Mouse (Mus musculus): ENCODE results near the gene Gm20388. TPM values are rescaled to one million over a fixed set of nuclear protein-coding genes. Genes with fewer than 3 reads are reported as not detected.

Gm20388 gene
- total RNA-seq, 1 experiment = 27.0 TPM

DNA sequence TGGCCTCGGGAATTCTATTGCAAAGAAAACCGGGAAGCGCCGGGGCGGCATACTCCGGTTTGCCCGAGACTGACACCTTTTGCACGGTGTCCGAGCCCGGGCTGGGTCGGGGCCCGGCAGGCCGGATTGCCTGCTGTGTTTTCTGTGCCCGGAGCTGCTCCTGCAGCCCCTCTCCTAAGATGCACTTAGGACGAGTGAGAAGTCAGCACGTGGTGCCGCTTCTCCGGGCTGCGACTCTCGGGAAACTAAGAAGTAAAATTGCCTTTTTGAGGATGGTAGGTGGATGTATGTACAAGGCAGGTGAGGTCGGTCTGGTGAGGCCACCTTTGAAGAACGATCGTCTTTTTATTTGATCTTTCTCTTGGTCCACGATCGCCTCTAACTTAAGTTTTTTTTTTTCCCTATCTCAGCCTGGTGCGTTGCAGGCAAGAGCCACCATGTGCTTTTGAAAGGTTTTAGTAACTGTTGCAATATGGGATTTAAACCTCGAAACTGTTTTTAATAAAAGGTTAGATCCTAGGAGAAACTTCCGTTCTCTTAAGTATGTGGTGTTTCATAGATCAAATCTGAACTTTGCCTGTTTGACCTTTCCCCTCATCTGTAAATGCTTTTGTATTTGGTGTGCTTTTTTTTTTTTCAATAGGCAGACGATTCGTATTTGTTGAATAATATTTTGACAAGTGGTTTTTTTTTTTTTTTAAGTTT lies 769 bp downstream of the Gm20388 start:
- TF ChIP-seq ZNF384 (IDR thresholded peaks at IDR 0.05; ENCODE audit: low read depth, low read length) (no peak; the same call in 1 of the 2 replicates), ZC3H11A (IDR thresholded peaks at IDR 0.05; ENCODE audit: borderline replicate concordance, low read depth, low read length) (no peak), HCFC1 (IDR thresholded peaks at IDR 0.05; ENCODE audit: borderline replicate concordance, insufficient read depth, low read length) (no peak), MAFK (IDR thresholded peaks at IDR 0.05; ENCODE audit: insufficient read depth, low read depth, low read length) (no peak), CHD2 (IDR thresholded peaks at IDR 0.05; ENCODE audit: low read depth, low read length) (no peak)
- in situ Hi-C loops (cut with MboI; ENCODE audit: low sequenced_read_pairs in 2 of 2, unreplicated experiment in 2 of 2) = no loop called here
- H3K4me1 ChIP-seq (ENCODE audit: control insufficient read depth in 2 of 2, insufficient read depth in 2 of 2, low read length in 2 of 2, poor library complexity in 1 of 2) = peaks cover 6 to 21% of the 10 kb centered on the region in 2 experiments

DNA sequence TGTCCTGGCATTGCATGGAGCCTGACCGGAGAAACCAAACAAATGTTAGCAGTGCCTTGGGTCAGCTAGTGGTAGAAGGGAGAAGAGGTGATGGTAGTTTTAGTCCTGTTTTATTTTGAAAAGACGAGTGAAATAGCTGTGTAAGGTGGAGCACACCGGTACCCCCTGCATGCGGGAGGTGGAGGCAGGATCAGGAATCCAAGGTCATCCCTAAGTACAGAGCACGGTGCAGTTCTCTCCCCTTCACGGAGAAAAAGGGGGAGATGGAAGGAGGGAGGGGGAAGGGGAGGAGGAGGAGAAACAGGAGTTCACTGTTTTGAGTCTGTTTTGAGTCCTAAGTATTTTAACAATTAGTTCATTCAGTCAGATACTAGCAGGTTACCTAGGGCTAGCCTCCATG lies 2.0 kb downstream of the Gm20388 start:
- Histone ChIP-seq H3K27ac (ENCODE audit: insufficient read depth, low read depth, low read length, poor library complexity, severe bottlenecking) (no peak overlapping the region; the same call in 1 of the 2 replicates), H3K9me3 (ENCODE audit: control insufficient read depth, insufficient read depth, low read depth, low read length) (no peaks in the 10 kb centered on the region), H3K36me3 (ENCODE audit: control insufficient read depth, insufficient read depth, low read length, poor library complexity, severe bottlenecking) (peaks cover 3% of the 10 kb centered on the region; the same call in 1 of the 2 replicates), H3K4me1 (ENCODE audit: control insufficient read depth in 2 of 2, insufficient read depth in 2 of 2, low read length in 2 of 2, poor library complexity in 1 of 2) (peaks cover 6 to 20% of the 10 kb centered on the region in 2 experiments), H3K9ac (ENCODE audit: insufficient read depth, low read depth, low read length, poor library complexity, severe bottlenecking) (0 out of 2 replicates have a peak overlapping the region, but pooled peaks have one; percentile 27), H3K4me3 (ENCODE audit: insufficient read depth in 1 of 2, low read depth in 1 of 2, low read length in 2 of 2, poor library complexity in 1 of 2, severe bottlenecking in 1 of 2) (peak overlapping the region; percentile 88)
- DNase-seq (ENCODE audit: low read depth, low spot score) = no peak
- TF ChIP-seq ZC3H11A (IDR thresholded peaks at IDR 0.05; ENCODE audit: borderline replicate concordance, low read depth, low read length) = no peak
- no peak for TF ChIP-seq ZNF384 (IDR thresholded peaks at IDR 0.05; ENCODE audit: low read depth, low read length)
- TF ChIP-seq MAFK (IDR thresholded peaks at IDR 0.05; ENCODE audit: insufficient read depth, low read depth, low read length) = no peak
- no peak for TF ChIP-seq CHD2 (IDR thresholded peaks at IDR 0.05; ENCODE audit: low read depth, low read length)
- no peak for TF ChIP-seq HCFC1 (IDR thresholded peaks at IDR 0.05; ENCODE audit: borderline replicate concordance, insufficient read depth, low read length)
- in situ Hi-C loops (cut with MboI; ENCODE audit: low sequenced_read_pairs in 2 of 2, unreplicated experiment in 2 of 2) = no loop called here

More for the DNA sequence above, 769 bp downstream of the Gm20388 start:
- peak overlapping the region; percentile 88 for H3K4me3 ChIP-seq (ENCODE audit: insufficient read depth in 1 of 2, low read depth in 1 of 2, low read length in 2 of 2, poor library complexity in 1 of 2, severe bottlenecking in 1 of 2)
- H3K9me3 ChIP-seq (ENCODE audit: control insufficient read depth, insufficient read depth, low read depth, low read length) = no peaks in the 10 kb centered on the region
- H3K9ac ChIP-seq (ENCODE audit: insufficient read depth, low read depth, low read length, poor library complexity, severe bottlenecking) = peak overlapping the region; percentile 95
- H3K36me3 ChIP-seq (ENCODE audit: control insufficient read depth, insufficient read depth, low read length, poor library complexity, severe bottlenecking) = peaks cover 3% of the 10 kb centered on the region; the same call in 1 of the 2 replicates
- peak overlapping the region; percentile 77; the same call in 1 of the 2 replicates for H3K27ac ChIP-seq (ENCODE audit: insufficient read depth, low read depth, low read length, poor library complexity, severe bottlenecking)
- no peak for DNase-seq (ENCODE audit: low read depth, low spot score)

GRCm38 (mm10) chr8:119913181-119913580 lies 2.5 kb downstream of the Gm20388 start:
- no peak for DNase-seq (ENCODE audit: low read depth, low spot score)

DNA sequence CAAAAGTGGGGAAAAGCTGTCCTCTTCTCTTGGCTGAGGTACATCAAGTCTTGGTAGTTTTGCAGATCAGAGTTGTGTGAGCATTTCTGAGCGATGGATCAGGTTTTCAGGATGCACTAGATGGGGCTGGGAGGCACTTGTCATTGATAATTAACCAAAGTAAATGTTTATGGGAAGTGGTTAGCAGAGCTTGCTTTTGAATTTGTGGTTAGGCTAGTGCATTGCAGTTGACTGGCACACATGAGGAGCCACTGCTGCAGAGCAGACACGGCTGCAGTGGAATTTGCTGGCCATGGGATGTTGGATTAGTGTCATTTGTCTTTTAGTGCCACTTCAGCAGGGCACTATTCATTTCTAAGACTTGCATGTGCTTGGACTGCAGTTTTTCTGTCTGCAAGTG lies 3.5 kb downstream of the Gm20388 start:
- no peak for DNase-seq (ENCODE audit: low read depth, low spot score)
- Histone ChIP-seq H3K27ac (ENCODE audit: insufficient read depth, low read depth, low read length, poor library complexity, severe bottlenecking) (no peak overlapping the region), H3K9me3 (ENCODE audit: control insufficient read depth, insufficient read depth, low read depth, low read length) (no peaks in the 10 kb centered on the region), H3K4me3 (ENCODE audit: insufficient read depth in 1 of 2, low read depth in 1 of 2, low read length in 2 of 2, poor library complexity in 1 of 2, severe bottlenecking in 1 of 2) (no peak overlapping the region), H3K9ac (ENCODE audit: insufficient read depth, low read depth, low read length, poor library complexity, severe bottlenecking) (no peak overlapping the region), H3K4me1 (ENCODE audit: control insufficient read depth in 2 of 2, insufficient read depth in 2 of 2, low read length in 2 of 2, poor library complexity in 1 of 2) (peaks cover 6 to 15% of the 10 kb centered on the region in 2 experiments), H3K36me3 (ENCODE audit: control insufficient read depth, insufficient read depth, low read length, poor library complexity, severe bottlenecking) (peaks cover 9% of the 10 kb centered on the region; the same call in 1 of the 2 replicates)
- in situ Hi-C loops (cut with MboI; ENCODE audit: low sequenced_read_pairs in 2 of 2, unreplicated experiment in 2 of 2) = no loop called here
- TF ChIP-seq MAFK (IDR thresholded peaks at IDR 0.05; ENCODE audit: insufficient read depth, low read depth, low read length) = no peak

More at GRCm38 (mm10) chr8:119913181-119913580, 2.5 kb downstream of the Gm20388 start:
- Histone ChIP-seq H3K4me3 (ENCODE audit: insufficient read depth in 1 of 2, low read depth in 1 of 2, low read length in 2 of 2, poor library complexity in 1 of 2, severe bottlenecking in 1 of 2) (peak overlapping the region in 1 of 2 experiments; percentile 15; a peak in 1 of 4 replicates), H3K27ac (ENCODE audit: insufficient read depth, low read depth, low read length, poor library complexity, severe bottlenecking) (no peak overlapping the region), H3K9me3 (ENCODE audit: control insufficient read depth, insufficient read depth, low read depth, low read length) (no peaks in the 10 kb centered on the region), H3K4me1 (ENCODE audit: control insufficient read depth in 2 of 2, insufficient read depth in 2 of 2, low read length in 2 of 2, poor library complexity in 1 of 2) (peaks cover 6 to 16% of the 10 kb centered on the region in 2 experiments), H3K9ac (ENCODE audit: insufficient read depth, low read depth, low read length, poor library complexity, severe bottlenecking) (no peak overlapping the region), H3K36me3 (ENCODE audit: control insufficient read depth, insufficient read depth, low read length, poor library complexity, severe bottlenecking) (peaks cover 3% of the 10 kb centered on the region; the same call in 1 of the 2 replicates)
- TF ChIP-seq ZNF384 (IDR thresholded peaks at IDR 0.05; ENCODE audit: low read depth, low read length) = no peak
- no peak for TF ChIP-seq HCFC1 (IDR thresholded peaks at IDR 0.05; ENCODE audit: borderline replicate concordance, insufficient read depth, low read length)
- no peak for TF ChIP-seq MAFK (IDR thresholded peaks at IDR 0.05; ENCODE audit: insufficient read depth, low read depth, low read length)
- no peak for TF ChIP-seq ZC3H11A (IDR thresholded peaks at IDR 0.05; ENCODE audit: borderline replicate concordance, low read depth, low read length)
- no peak for TF ChIP-seq CHD2 (IDR thresholded peaks at IDR 0.05; ENCODE audit: low read depth, low read length)
- in situ Hi-C loops (cut with MboI; ENCODE audit: low sequenced_read_pairs in 2 of 2, unreplicated experiment in 2 of 2) = no loop called here
